Mouse (Mus musculus) lung, adult 18-20 months (tissue): ENCODE measurements around the gene Cgrrf1.

Source experiments
- DNase-seq, 2 experiments: peaks; one replicate each; pipeline ENCODE4 v3.0.0; 2022; ENCODE audit warnings: mixed read lengths in 2 of 2

Cgrrf1 gene

DNA sequence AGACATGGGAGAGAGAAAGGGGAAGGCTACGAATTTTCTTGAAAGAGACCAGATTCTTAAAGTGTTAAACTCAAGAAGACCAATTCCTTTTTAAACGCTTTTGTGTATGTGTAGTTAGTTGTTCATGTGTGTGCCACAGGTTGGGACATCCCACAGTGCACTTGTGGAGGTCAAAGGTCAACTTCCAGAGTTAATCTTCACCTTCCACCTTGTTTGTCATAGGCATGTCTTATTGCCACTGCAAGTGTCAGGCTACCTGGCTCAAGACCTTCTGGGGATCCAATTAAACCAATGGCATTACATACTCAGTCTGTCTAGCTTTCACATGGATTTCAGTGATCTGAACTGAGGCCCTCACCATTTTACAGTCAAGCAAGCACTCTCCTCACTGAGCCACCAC lies 7.9 kb upstream of the Cgrrf1 start:
- DNase-seq: no peak

DNA sequence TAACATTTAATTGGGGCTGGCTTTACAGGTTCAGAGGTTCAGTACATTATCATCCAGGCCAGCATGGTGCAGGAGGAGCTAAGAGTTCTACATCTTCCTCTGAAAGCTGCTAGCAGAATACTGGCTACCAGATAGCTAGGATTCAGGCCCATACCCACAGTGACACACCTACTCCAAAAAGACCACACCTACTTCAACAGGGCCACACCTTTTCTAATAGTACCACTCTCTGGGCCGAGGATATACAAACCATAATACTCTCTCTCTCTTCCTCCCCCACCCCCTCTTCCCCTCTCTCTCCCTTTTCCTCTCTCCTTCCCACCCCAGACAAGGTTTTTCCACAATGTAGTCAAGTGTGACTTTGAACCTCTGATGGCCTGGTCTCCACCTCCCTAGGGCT lies 4.5 kb upstream of the Cgrrf1 start:
- DNase-seq: no peak

DNA sequence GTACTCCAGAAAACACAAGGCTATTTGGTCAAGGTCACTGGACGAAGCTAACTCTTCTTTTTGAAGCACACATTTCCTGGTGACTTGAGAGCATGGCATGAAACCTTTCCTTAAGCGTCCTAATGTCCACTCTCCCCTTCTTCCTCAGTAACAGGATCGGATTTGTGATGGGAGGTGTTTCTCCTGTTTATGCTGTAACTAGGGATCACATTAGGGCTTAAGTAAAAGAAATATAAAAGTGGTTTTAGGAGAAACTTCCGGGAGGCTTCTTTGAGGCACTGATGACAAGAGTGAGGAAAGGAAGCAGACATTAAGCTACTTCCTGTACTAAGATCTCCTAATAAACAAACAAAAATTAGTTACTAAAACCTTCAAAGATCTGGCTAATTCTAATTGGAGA lies 630 bp upstream of the Cgrrf1 start:
- DNase-seq: no peak

- DNase-seq: no peak
Measured at GRCm38 (mm10) chr14:46832354-46833272, 688 bp downstream of the Cgrrf1 start.

DNA sequence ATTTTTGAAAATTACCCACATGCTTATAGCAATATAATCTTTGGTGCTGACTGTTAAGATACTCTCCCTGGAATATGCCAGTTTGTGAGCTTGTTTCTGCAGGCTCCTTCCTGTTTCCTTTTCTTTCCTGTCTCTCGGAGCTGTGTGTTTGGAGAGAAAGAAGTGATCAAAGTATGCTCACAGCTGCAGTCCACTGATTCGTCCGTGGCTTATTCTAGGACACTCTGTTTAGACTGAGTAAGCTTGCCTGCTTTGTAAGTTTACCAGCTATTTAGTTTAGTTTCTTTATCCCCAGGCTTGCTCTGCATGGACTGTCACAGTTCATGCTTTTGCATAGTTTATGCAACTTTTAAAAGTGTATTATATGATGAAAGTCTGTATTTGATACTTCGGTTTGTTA lies 7.4 kb downstream of the Cgrrf1 start:
- DNase-seq: no peak

DNA sequence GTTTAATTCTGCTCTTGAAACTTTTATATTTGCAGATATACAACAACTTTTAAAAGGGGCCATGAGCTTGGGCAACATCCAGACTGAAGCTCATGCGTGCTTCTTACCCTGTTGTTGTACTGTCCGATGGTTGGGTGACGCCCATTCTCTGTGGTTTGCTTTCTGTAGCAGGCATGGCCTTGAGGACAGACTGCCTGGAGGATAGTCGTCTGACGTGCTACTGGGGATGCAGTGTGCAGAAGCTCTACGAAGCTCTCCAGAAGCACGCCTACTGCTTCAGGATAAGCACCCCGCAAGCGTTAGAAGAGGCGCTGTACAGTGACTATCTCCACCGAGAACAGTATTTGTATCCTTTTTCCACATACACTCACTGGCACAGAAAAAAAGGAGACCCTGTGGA lies 13.8 kb downstream of the Cgrrf1 start:
- DNase-seq: no peak

DNA sequence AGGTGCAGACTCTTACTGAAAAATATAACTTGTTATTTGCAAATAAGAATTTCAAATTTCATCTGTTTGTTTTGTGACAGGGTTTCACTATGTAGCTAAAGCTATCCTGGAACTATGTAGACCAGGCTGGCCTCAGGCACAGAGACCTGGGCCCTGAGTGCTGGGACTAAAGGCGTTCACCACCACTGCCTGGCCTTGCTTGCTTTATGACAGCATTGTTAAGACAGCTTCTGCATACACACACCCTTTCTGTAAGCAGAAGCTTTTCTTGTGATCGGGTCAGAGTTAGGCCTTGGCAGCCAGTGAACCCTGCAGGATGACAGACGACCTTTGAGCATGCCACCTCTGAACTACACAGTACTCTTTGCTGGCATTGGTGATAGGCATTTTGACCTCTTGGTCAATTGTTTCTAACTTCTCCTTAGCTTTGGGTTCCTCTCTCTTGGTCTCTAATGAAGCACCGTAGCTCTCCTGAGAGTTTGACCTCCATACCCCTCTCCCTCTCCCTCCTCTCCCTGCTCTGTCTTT lies 16.2 kb downstream of the Cgrrf1 start:
- no peak for DNase-seq

DNA sequence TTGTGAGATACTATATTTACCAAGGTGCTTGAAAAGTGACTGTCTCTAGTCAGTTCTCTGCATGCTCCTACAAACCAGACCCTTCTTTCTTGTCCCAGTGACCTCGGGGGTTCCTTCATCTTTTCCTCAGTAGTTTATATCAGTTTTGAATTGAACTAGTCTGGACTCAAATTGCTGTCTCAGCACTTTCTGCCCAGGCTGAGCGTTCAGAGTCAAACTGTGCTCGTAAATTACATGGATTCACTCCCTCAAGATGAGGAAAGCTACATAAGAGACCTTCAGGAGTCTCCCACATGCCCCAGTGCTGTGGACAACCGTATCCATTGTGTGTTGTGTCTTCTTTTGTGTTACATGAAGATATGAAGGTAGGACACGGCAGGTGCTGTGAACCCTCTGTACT lies 16.8 kb downstream of the Cgrrf1 start:
- DNase-seq: no peak

- DNase-seq: no peak
Measured at GRCm38 (mm10) chr14:46849769-46850168, 17.8 kb downstream of the Cgrrf1 start.

DNA sequence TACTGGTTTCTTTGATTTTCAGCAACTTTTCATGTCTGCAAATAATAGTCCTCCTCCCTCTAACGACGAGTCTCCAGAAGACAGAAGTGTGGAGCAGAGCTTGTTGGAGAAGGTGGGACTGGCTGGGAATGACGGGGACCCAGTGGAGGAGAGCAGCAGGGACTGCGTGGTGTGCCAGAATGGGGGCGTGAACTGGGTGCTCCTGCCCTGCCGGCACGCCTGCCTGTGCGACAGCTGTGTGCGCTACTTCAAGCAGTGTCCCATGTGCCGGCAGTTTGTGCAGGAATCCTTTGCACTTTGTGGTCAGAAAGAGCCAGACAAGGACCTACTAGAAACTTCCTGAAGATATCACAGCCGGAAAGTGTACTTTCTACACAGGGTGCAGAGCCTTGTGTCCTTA lies 21.8 kb downstream of the Cgrrf1 start:
- DNase-seq: peak; percentile 38 to 68

- DNase-seq: no peak
Measured at GRCm38 (mm10) chr14:46862922-46863321, 31.0 kb downstream of the Cgrrf1 start.

DNA sequence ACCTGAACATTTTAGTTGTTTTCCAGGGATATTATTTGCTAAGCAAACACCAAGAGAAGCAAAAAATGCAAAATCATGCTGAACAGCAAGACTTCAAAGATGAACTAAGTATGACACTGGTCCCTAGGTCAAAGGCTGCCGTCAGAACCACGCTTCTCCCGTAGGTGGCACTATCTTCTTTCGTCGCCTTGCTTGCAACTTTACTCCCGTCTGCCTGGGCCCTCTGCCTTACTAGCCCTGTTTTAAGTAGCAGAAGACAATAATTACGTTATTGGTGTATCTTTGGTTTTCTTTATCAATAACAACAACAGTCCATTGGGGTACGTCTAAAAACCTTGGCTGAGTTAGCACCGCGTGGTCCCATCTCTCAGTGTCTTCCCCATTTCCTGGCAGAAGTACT lies 49.0 kb downstream of the Cgrrf1 start:
- peak; percentile 70 to 72 for DNase-seq

DNA sequence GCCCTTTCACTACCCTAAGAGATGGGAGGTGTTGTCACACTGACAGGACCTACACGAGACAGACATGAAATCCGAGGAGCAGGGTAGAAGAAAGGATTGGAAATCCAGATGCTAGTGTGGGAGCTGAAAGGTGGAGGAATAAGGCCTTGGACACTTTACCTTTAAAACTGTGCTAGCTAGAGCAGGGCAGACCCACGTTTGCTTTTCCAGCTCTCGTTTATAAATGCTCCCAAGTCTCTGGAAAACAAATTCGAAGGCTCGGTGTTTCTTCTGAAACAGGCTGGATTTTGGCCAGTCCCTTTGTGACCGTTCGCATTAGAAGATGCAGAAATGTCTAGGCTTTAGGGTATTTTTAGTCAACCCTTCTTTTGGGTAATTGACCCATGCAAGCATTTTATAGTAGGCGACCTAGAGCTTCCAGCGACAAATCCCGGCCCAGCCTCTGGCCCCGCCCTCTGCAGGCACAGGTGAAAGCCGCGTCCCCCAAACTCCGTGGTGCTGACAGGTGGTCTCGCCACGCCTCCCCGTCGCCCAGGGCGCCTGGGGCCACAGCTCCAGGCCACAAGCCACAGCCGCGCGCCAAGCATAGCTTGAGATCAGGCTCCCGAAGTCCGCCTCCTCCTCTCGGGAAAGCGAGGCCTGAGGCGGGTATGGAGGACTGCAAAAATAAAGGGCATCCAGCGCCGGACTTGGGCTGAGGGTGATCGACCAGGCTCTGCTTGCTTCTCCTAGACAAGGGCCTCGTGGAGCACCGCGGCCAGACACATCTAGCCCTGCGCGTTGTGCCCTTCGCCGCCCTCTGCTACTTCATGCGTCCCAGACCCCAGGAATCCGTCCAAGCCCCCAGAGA lies 49.9 kb downstream of the Cgrrf1 start:
- DNase-seq: peak; percentile 41 to 52

DNA sequence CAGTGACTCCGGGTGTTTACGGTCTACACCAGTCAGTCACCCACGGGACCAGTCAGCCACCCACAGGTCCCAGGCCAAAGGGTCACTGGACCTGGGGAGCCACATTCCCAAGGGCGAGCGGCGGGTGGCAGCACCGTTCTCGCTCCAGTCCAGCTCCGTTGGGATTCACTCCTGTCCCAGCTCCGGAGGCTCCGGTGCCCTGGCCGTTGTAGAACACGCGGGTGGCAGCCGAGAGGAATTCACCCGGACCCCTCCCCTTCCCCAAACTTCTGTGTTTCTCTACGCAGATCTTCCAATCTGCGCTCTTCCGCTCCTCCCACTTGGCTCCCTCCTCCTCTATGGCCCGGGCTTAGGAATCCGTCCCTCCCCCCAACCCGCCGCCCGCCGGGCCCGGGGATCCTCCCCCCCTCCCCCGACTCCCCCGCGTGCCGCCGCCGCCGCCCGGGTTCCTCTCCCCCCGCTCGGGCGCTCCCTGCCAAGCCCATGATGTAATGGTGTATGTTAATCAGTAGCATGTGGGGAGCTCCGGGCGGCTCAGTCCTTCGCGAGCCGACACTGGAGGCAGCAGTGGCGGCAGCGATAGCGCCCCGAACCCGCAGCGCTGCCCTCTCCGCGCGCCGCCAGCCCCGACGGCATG lies 50.6 kb downstream of the Cgrrf1 start, which contains the start of gene Samd4:
Gene Samd4, plus strand, starts transcription at position 424 of the 637 bp plus-strand sequence.
- peak; percentile 88 to 92 for DNase-seq

GRCm38 (mm10) chr14:46883068-46883870 lies 51.3 kb downstream of the Cgrrf1 start:
- DNase-seq: peak; percentile 44 to 60

DNA sequence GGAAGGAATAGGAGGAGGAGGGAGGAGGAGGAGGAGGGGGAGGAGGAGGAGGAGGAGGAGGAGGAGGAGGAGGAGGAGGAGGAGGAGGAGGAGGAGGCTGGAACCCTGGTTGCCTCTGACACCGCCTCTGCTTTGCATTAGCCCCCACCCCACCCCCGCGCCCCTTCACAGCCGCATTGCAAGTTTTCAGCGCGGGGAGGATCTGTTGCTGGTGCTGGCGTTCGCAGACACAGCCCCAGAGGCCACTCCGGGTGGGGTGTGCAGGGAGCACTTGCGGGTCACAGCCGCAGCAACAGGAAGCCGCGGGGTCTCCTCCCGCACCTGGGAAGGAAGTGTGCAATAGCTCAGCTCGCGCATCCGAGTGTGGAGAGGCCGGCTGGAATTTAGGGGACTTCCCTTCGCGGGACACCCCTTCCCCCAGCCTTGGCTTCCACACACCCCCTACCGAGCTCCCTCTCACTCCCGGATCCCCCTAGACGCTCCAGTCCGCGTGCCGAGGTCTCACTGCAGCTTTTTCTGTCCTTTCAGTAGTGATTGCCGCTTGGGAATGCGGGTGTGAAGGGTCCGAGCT lies 52.0 kb downstream of the Cgrrf1 start:
- DNase-seq: peak; percentile 46 to 48

- peak; percentile 50 to 61 for DNase-seq
Measured at GRCm38 (mm10) chr14:46884701-46885428, 52.9 kb downstream of the Cgrrf1 start.

- DNase-seq: no peak
Measured at GRCm38 (mm10) chr14:46885429-46885755, 53.5 kb downstream of the Cgrrf1 start.

DNA sequence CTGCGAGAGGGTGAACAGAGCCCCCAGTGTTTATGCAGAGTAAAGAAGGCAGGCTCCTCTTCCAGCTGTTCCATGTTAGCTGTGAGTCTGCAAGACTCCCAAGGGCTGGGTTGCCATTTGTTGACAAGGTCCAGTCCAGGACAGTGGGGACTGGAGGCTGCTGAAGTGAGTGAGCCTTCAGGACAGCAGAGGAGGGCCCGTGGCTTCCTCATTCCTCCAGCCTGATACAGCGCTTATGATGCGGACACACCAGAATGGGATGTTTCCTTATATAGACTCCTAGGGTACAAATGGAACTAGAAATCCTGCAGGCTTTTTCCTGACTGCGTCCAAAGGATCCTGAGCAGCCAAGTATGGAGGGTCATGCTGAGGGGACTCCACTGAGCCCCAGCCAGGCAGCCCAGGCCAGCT lies 54.0 kb downstream of the Cgrrf1 start:
- peak; percentile 38 to 45 for DNase-seq

GRCm38 (mm10) chr14:46889096-46889495 lies 57.2 kb downstream of the Cgrrf1 start:
- no peak for DNase-seq

DNA sequence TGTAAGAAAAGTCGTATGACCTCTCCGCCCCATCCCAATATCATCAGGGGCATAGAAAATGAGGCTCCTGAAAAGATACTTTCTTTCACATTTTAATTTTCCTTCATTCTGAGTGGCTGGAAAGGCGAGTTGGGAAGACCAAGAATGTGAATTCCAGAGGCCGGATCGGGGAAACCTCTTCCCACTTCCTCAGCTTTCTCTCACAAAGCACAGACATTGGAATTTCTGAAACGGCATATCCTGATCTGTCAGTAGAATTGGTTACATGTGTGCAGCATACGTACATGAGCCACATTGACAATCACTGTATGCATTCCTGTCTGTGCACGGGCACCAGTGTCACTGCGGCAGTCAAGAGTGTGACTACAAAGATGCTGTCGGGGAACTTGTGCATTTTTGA lies 62.0 kb downstream of the Cgrrf1 start:
- DNase-seq: no peak
